Mouse (Mus musculus) MEL (cell line): Measurements from ENCODE around the gene Tpm1. TPM values are rescaled to one million over a fixed set of nuclear protein-coding genes. Genes with fewer than 3 reads are reported as not detected.
A peak's percentile ranks its signal among the peaks of the same experiment; 100 is the strongest.

ENCODE experiments used
- DNase-seq: peaks from one replicate; pipeline ENCODE4 v3.0.0; 2011; ENCODE audit warnings: low read depth, low spot score
- H3K27ac ChIP-seq: 2 replicates; pipeline ENCODE4 v1.5.1; 2012; ENCODE audit warnings: low read depth, mild to moderate bottlenecking, control low read depth, low read length, moderate library complexity; ENCODE audit not compliant: control insufficient read depth
- H3K27me3 ChIP-seq, 2 experiments: fragments of 150-350 bp in 1 of 2; sonication (generic) in 1 of 2; 2 replicates each; pipeline ENCODE4 v1.6.1; 2012; ENCODE audit warnings: low read length in 2 of 2, mild to moderate bottlenecking in 2 of 2, improper control_type of control experiment in 1 of 2, moderate library complexity in 1 of 2; ENCODE audit not compliant: insufficient read depth in 2 of 2, control insufficient read depth in 1 of 2
- H3K36me3 ChIP-seq, 2 experiments: 2 replicates each; pipeline ENCODE4 v1.6.1; 2012 to 2014; ENCODE audit warnings: low read length in 2 of 2, improper control_type of control experiment in 1 of 2, inconsistent platforms in 1 of 2, mild to moderate bottlenecking in 1 of 2; ENCODE audit not compliant: insufficient read depth in 2 of 2, control insufficient read depth in 1 of 2
- H3K4me1 ChIP-seq, 2 experiments: fragments of 150-350 bp in 1 of 2; sonication (generic) in 1 of 2; 2 replicates each; pipeline ENCODE4 v1.6.1; 2012; ENCODE audit warnings: low read length in 2 of 2, improper control_type of control experiment in 1 of 2, mild to moderate bottlenecking in 1 of 2; ENCODE audit not compliant: insufficient read depth in 2 of 2, control insufficient read depth in 1 of 2
- H3K4me3 ChIP-seq, 2 experiments: fragments of 150-350 bp in 1 of 2; sonication (generic) in 1 of 2; 2 replicates each; pipeline ENCODE4 v1.5.1; 2012; ENCODE audit warnings: low read depth in 2 of 2, low read length in 2 of 2, mild to moderate bottlenecking in 2 of 2, moderate library complexity in 2 of 2, control low read depth in 1 of 2, improper control_type of control experiment in 1 of 2; ENCODE audit not compliant: control insufficient read depth in 1 of 2, insufficient read depth in 1 of 2
- H3K79me2 ChIP-seq: 2 replicates; pipeline ENCODE4 v1.6.1; 2012; ENCODE audit warnings: mild to moderate bottlenecking, low read length, moderate library complexity; ENCODE audit not compliant: control insufficient read depth, poor library complexity, insufficient read depth
- H3K9ac ChIP-seq: 2 replicates; pipeline ENCODE4 v1.6.1; 2012; ENCODE audit warnings: low read depth, mild to moderate bottlenecking, control low read depth, low read length, moderate library complexity; ENCODE audit not compliant: control insufficient read depth, poor library complexity, severe bottlenecking
- H3K9me3 ChIP-seq: fragments of 150-350 bp; sonication (generic); replicated peaks from 2 replicates; pipeline ENCODE4 v1.6.1; 2012; ENCODE audit warnings: mild to moderate bottlenecking, low read length, improper control_type of control experiment, moderate library complexity; ENCODE audit not compliant: insufficient read depth
- CHD1 ChIP-seq: IDR thresholded peaks from 2 replicates; pipeline ENCODE4 v1.6.1; 2012; ENCODE audit warnings: low read depth, mild to moderate bottlenecking, inconsistent platforms, low read length, improper control_type of control experiment
- ELF1 ChIP-seq: IDR thresholded peaks from 2 replicates; pipeline ENCODE4 v1.6.1; 2014; ENCODE audit warnings: low read depth, mild to moderate bottlenecking, inconsistent platforms, low read length, improper control_type of control experiment, moderate library complexity
- EP300 ChIP-seq, 2 experiments: IDR thresholded peaks; 2 replicates each; pipeline ENCODE4 v1.6.1; 2011; ENCODE audit warnings: improper control_type of control experiment in 2 of 2, low read length in 2 of 2, low read depth in 1 of 2, mild to moderate bottlenecking in 1 of 2
- ETS1 ChIP-seq: IDR thresholded peaks from 2 replicates; pipeline ENCODE4 v1.6.1; 2012; ENCODE audit warnings: low read depth, mild to moderate bottlenecking, inconsistent platforms, low read length, improper control_type of control experiment, moderate library complexity
- GATA1 ChIP-seq: IDR thresholded peaks from 2 replicates; pipeline ENCODE4 v1.6.1; 2011; ENCODE audit warnings: low read depth, low read length, improper control_type of control experiment
- JUND ChIP-seq: IDR thresholded peaks from 2 replicates; pipeline ENCODE4 v1.6.1; 2011; ENCODE audit warnings: low read depth, mild to moderate bottlenecking, improper control_type of control experiment, low read length
- MEF2A ChIP-seq: IDR thresholded peaks from 2 replicates; pipeline ENCODE4 v1.6.1; 2014; ENCODE audit warnings: low read depth, mild to moderate bottlenecking, inconsistent platforms, low read length, improper control_type of control experiment; ENCODE audit not compliant: poor library complexity, insufficient replicate concordance, severe bottlenecking; ENCODE audit errors: extremely low read depth
- SMC3 ChIP-seq: IDR thresholded peaks from 2 replicates; pipeline ENCODE4 v1.6.1; 2011; ENCODE audit warnings: low read depth, low read length, improper control_type of control experiment
- TCF12 ChIP-seq: IDR thresholded peaks from 2 replicates; pipeline ENCODE4 v1.6.1; 2014; ENCODE audit warnings: low read depth, mild to moderate bottlenecking, inconsistent platforms, low read length, improper control_type of control experiment, moderate library complexity
- USF1 ChIP-seq: IDR thresholded peaks from 2 replicates; pipeline ENCODE4 v1.6.1; 2014; ENCODE audit warnings: low read depth, mild to moderate bottlenecking, inconsistent platforms, low read length, improper control_type of control experiment, moderate library complexity
- polyA plus RNA-seq, 2 experiments: library from polyadenylated mRNA; stranded (reverse) in 1 of 2; unstranded in 1 of 2; fragments of >175 nt in 1 of 2; fragments of >200 nt in 1 of 2; gene quantifications; 2 replicates each; pipeline versions ENCODE4 v1.2.1 to v1.2.4; 2012; ENCODE audit warnings: low replicate concordance in 2 of 2, low read depth in 1 of 2; ENCODE audit not compliant: insufficient read length in 2 of 2, insufficient read depth in 1 of 2, missing spikeins in 1 of 2
- total RNA-seq: library from RNA; depleted of rRNA; stranded (reverse); fragments of 300-350 nt; gene quantifications from 2 replicates; pipeline ENCODE4 v1.2.3, GENCODE M21; 2012

Gene Tpm1
- total and polyA plus RNA-seq, 3 experiments, result 38.2 to 113 TPM; not detected in 1

- no peak for TF ChIP-seq JUND
- Histone ChIP-seq H3K79me2 (no peaks in the 10 kb centered on the region), H3K4me1 (peaks cover 0 to 9% of the 10 kb centered on the region in 2 experiments; a peak in 2 of 4 replicates)
Observed at GRCm38 (mm10) chr9:67083801-67084200, 34.6 kb upstream of the Tpm1 start.

DNA sequence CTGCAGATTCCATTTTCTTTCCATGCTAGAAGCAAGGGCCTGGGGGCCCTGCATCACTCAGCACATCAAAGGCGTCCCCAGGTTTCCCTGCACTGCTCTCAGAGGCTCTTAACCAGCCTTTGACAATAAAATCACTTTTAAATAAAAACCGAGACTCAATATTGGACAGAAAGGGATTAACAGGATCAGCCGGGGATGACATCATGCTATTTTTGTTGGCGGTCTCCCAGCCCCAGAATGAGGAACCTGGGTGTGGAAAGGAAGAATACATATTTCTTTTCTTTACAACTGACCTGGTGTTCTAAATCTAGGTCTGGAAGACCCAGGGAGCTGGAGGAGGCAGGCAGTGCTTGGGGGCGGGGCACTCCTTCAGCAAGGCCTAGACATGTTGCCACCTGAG, 32.5 kb upstream of the Tpm1 start:
- Histone ChIP-seq H3K79me2 (no peaks in the 10 kb centered on the region), H3K9ac (no peak overlapping the region), H3K4me3 (no peak overlapping the region), H3K27ac (no peak overlapping the region), H3K36me3 (no peaks in the 10 kb centered on the region), H3K27me3 (no peaks in the 10 kb centered on the region), H3K4me1 (peaks cover 5 to 17% of the 10 kb centered on the region in 2 experiments; a peak in 3 of 4 replicates), H3K9me3 (no peaks in the 10 kb centered on the region)
- TF ChIP-seq CHD1 (no peak), SMC3 (no peak), ETS1 (peak; percentile 38; the same call in 1 of the 2 replicates)
- DNase-seq, result peak; percentile 44

More at GRCm38 (mm10) chr9:67083801-67084200, 34.6 kb upstream of the Tpm1 start:
- no peak overlapping the region for H3K9ac ChIP-seq
- no peaks in the 10 kb centered on the region for H3K9me3 ChIP-seq
- no peak overlapping the region for H3K27ac ChIP-seq
- H3K36me3 ChIP-seq, result no peaks in the 10 kb centered on the region
- DNase-seq, result no peak
- H3K27me3 ChIP-seq, result no peaks in the 10 kb centered on the region
- no peak overlapping the region for H3K4me3 ChIP-seq

GRCm38 (mm10) chr9:67077658-67078319, 28.6 kb upstream of the Tpm1 start:
- DNase-seq, result peak; percentile 24
- Histone ChIP-seq H3K9ac (no peak overlapping the region), H3K9me3 (no peaks in the 10 kb centered on the region), H3K27me3 (no peaks in the 10 kb centered on the region), H3K4me1 (peaks cover 5 to 17% of the 10 kb centered on the region in 2 experiments; a peak in 3 of 4 replicates), H3K4me3 (no peak overlapping the region), H3K79me2 (no peaks in the 10 kb centered on the region), H3K27ac (no peak overlapping the region), H3K36me3 (no peaks in the 10 kb centered on the region)
- TF ChIP-seq JUND (no peak), GATA1 (0 out of 2 replicates have a peak, but pooled peaks have one; percentile 25), TCF12 (peak; percentile 48; the same call in 1 of the 2 replicates), MEF2A (no peak), EP300 (IDR thresholded peaks at IDR 0.05; ENCODE audit: low read depth in 1 of 2, low read length in 2 of 2) (peak; percentile 14 to 61; a peak in 1 of 4 replicates), ELF1 (no peak), USF1 (no peak)
